Mouse (Mus musculus) lung, postnatal 0 days (tissue): Measurements from ENCODE around the gene Cdh4.

Source experiments
- CTCF ChIP-seq: IDR thresholded peaks from 2 replicates; pipeline ENCODE4 v1.5.1; 2016; ENCODE audit warnings: antibody characterized with exemption, mild to moderate bottlenecking
- EP300 ChIP-seq: IDR thresholded peaks from 2 replicates; pipeline ENCODE4 v1.6.1; 2016; ENCODE audit warnings: antibody characterized with exemption, mild to moderate bottlenecking, control low read depth

GRCm38 (mm10) chr2:179591661-179592060 lies 149.4 kb downstream of the Cdh4 start:
- no peak for TF ChIP-seq CTCF
- no peak for TF ChIP-seq EP300
